Mouse (Mus musculus): ENCODE measurements around the gene Slc25a48. TPM values are rescaled to one million over a fixed set of nuclear protein-coding genes. Genes with fewer than 3 reads are reported as not detected.
A peak's percentile ranks its signal among the peaks of the same experiment; 100 is the strongest.

Slc25a48 gene
- polyA plus RNA-seq, 1 experiment from 2014 or later: 0.05 TPM

- H3K9me3 ChIP-seq: no peaks in the 10 kb centered on the region
- peak within 1 kb of the TSS; percentile 78 for H3K4me3 ChIP-seq
- H3K4me1 ChIP-seq: peaks cover 3% of the 10 kb centered on the region
- peak within 1 kb of the TSS; percentile 84 for H3K9ac ChIP-seq
- no peaks in the 10 kb centered on the region for H3K36me3 ChIP-seq
- WGBS: 2% methylated on average over 56 of the region's 56 CpGs
- H3K4me2 ChIP-seq: peak within 1 kb of the TSS; percentile 99
- ATAC-seq (ENCODE audit: extremely low read depth, insufficient number of reproducible peaks, low FRiP score, low TSS enrichment): peak; percentile 97
- H3K27ac ChIP-seq (replicated peaks): 0 out of 2 replicates have a peak within 1 kb of the TSS, but pooled peaks have one; percentile 21
- no peaks in the 10 kb centered on the region for H3K27me3 ChIP-seq (replicated peaks)
These were observed 84.1 kb downstream of the Slc25a48 start, which contains the start of gene Fbxl21 for GRCm38 (mm10) chr13:56522081-56522820. TSS of gene Fbxl21 (plus strand) at chr13:56522472.

- peak overlapping the region; percentile 84 for H3K9ac ChIP-seq
- WGBS: 5% methylated on average over 8 of the region's 8 CpGs
- peaks cover 3% of the 10 kb centered on the region for H3K4me1 ChIP-seq
- H3K9me3 ChIP-seq: no peaks in the 10 kb centered on the region
- peak overlapping the region; percentile 78 for H3K4me3 ChIP-seq
- H3K27me3 ChIP-seq (replicated peaks): no peaks in the 10 kb centered on the region
- 0 out of 2 replicates have a peak overlapping the region, but pooled peaks have one; percentile 21 for H3K27ac ChIP-seq (replicated peaks)
- no peak for ATAC-seq (ENCODE audit: extremely low read depth, insufficient number of reproducible peaks, low FRiP score, low TSS enrichment)
- no peaks in the 10 kb centered on the region for H3K36me3 ChIP-seq
- H3K4me2 ChIP-seq: peak overlapping the region; percentile 99
These were observed 84.6 kb downstream of the Slc25a48 start for GRCm38 (mm10) chr13:56522821-56523167.

Other genes with a start within 250 kb of the Slc25a48 start
- gene Neurog1, start 186.2 kb upstream of the Slc25a48 start, polyA plus RNA-seq (2015; fragmentation: Nextera tagmentation; extraction: Ambion mirVana): not detected in 2 replicates
- gene Cxcl14, start 141.8 kb upstream of the Slc25a48 start, polyA plus RNA-seq (2015; fragmentation: Nextera tagmentation; extraction: Ambion mirVana): 1.1 and 1.9 TPM in 2 replicates
- not detected in 2 replicates for gene Gm3045, start 11.8 kb upstream of the Slc25a48 start, polyA plus RNA-seq (2015; fragmentation: Nextera tagmentation; extraction: Ambion mirVana)
- not detected in 2 replicates for gene Il9, start 43.9 kb downstream of the Slc25a48 start, polyA plus RNA-seq (2015; fragmentation: Nextera tagmentation; extraction: Ambion mirVana)
- 1.1 and 1.6 TPM in 2 replicates for gene Fbxl21, start 84.1 kb downstream of the Slc25a48 start, polyA plus RNA-seq (2015; fragmentation: Nextera tagmentation; extraction: Ambion mirVana)
- gene Lect2, start 110.1 kb downstream of the Slc25a48 start, polyA plus RNA-seq (2015; fragmentation: Nextera tagmentation; extraction: Ambion mirVana): 0.19 and 3.0 TPM in 2 replicates
- gene Tgfbi, start 171.2 kb downstream of the Slc25a48 start, polyA plus RNA-seq (2015; fragmentation: Nextera tagmentation; extraction: Ambion mirVana): 59.4 and 64.5 TPM in 2 replicates